Mouse (Mus musculus): ENCODE measurements around the gene Ypel3.

The Ypel3 gene

DNA sequence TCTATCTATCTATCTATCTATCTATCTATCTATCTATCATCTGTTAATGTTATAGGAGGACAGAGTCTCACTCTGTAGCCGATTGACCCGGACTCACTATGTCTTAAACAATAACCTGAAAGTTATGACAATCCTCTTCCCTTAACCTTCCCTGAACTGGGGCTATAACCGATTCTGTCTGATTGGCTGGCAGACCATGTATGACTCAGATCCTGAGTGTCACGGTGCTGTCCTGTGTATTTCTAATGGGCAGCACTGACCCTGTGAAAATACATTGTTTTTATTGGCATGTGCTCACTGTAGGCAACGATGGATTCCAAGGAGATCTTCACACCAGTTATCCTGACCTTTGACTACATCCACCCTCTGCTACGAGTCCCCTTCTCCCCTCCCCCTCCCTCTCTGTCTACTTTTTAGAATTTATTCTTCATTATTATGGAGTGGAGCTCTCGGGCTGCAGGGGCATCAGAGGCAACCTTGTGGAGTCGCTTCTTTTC is 39.0 kb downstream of the Ypel3 start:
- DNase-seq (ENCODE audit: low read depth), result no peak

DNA sequence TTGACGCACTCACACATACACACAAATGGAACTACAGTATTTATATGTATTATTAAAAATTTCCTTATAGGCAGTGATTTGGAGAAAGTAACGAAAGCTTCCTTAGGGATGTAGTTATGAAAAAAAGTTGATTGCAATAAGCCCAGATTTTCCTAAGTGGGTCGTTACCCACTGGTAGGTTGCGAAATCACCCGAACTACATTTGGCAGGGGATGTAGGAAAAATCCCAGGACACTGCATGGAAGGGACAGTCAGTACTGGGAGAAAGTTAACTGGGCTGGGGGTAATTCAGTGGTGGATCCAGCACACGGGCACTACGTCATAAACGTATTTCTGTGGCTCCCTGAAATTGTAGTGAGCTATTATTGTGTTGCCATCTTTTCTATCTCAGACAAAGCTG is 39.7 kb downstream of the Ypel3 start:
- DNase-seq (ENCODE audit: low read depth), result no peak

DNA sequence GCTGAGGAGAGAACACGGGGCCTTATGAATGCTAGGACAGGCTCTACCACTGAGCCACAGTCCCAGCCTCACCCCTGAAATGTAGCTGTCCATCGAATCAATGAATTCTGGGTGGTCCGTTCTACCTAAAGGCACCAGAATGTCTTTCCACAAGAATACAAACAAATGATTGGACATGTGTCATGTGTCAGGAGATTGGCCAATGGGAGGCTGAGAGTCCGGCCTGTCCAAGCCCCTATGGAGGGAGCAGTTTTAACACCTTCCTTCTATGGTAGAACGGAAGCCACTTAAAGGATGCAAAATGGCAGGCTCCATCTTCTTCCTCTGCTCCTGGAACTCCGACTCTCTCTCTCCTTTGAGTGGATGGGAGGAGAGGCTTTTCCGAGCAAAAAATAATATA is 40.8 kb downstream of the Ypel3 start:
- no peak for DNase-seq (ENCODE audit: low read depth)

DNA sequence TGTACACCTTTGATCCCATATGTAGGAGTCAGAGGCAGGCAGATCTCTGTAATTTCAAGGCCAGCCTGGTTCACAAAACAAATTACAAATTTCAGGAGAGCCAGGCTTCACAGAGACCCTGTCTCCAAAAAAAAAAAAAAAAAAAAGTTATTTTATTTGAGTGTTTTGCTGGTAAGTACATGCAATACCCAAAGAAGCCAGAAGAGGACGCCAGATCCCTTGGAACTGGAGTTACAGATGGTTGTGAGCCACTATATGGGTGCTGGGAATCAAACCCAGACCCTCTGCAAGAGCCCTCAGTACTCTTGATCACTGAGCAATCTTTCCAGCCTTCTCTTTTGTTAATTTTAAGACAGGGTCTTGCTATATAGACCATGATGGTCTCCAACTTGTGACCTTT is 42.1 kb downstream of the Ypel3 start:
- no peak for DNase-seq (ENCODE audit: low read depth)

DNA sequence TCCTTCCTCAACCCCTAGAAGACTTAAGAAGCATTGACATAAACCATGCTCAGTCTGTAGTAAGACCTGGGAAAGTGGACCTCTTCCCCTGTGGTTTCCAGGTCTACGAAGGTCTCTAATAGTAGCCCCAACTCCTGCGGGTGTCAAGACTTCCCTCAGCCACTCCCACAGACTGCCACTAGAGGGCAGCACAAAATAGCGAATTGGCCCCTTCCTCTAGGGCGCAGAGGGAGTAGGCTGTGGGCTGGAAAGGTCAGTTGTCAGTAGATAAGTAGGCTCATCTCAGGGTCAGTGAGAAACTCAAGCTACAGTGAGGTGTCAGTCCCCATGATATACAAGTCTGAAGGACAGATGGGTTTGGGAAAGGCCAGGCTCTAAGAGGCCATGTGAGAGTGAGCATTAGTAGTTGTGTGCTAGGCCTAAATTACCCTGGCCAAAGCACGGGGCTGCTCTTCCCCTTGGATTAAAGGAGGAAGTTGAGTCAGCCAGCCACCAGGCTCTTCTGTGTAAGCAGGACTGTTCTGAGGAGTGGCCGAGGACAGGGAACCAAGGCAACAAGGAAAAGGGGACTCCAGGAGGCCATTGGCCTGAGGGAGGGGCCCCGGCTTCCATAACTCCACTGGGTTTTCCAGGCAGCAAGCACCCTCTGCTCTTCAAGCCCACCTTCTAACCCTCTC is 45.2 kb downstream of the Ypel3 start:
- peak; percentile 89 for DNase-seq (ENCODE audit: low read depth)

DNA sequence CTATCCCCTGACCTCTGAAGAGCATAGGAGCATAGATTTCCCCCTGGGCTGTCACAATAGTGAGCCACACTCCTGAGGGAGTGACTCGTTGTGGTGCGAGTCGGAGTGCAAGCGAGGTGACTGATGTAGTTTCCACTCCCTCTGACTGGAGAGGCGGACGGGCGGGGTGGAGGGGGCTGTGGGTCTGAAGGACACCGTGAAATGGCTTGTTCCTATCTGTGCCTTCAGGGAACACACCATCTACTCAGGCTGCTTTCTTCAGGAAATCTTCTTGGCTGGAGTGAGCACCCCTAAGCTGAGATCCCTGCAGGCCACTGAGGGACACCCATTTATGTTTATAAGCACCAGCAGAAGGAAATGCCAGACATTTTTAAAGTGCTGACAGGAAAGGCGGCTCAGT is 46.0 kb downstream of the Ypel3 start:
- no peak for DNase-seq (ENCODE audit: low read depth)

DNA sequence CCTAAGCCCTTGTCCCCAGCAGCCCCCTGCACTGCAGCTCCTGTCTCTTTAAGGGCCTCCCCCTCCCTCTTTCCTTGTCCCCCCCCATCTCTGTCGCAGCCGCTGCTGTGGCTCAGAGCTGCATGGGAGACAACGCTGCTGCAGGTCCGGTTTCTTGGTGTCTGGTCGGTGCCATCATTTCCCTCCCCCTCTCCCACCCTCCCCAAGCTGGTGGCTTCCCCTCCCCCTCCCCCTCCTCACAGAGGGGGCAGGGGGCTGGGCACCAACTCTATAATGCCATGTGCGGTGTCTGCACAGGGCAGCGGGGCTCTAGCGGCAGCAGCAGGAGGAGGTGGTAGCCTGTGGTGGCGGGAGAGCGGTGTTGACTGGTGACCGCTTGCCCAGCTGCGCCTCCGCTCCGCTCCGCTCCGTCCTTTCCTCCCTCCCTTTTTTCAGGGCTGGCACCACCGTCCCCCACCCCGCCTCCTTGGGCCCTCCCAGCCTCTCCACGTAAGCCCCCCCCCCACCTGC is 46.5 kb downstream of the Ypel3 start:
- no peak for DNase-seq (ENCODE audit: low read depth)

DNA sequence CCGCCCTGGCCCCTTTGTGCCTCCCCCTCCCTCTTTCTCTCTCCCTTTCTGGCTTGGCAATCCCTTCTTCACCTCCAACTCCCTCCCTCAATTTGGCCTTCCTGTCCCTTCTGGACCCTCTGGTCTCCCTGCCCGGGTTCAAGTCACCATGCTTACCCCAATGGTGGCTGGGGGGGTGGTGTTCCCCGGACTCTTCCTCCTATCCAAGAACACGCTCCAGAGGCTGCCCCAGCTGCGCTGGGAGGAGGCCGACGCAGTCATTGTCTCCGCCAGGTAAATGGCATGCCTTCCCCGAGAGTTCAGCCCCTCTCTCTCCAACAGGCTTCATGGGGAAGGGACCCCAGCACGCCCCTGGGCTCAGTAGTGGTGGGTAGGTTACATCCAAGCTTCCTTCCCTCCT is 47.2 kb downstream of the Ypel3 start:
- no peak for DNase-seq (ENCODE audit: low read depth)

DNA sequence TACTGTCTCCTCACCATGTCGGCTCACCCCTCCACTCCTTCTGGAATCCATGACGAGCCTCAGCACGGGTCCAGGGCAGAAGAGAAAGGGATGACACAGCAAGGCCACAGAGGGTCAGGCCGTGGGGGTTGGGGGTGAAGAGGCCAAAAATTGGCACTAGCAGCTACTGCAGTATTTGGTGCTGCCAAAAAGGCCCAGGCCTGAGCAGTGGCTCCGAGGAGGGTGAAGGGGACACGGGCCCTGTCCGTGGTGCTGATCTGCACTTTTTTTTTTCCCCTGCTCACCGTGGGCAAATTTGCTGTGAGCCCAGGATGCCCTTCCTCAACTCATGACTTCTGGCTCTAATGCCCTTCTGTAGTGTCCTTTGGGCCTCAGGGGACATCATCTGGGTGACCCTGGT is 48.6 kb downstream of the Ypel3 start:
- DNase-seq (ENCODE audit: low read depth), result no peak

DNA sequence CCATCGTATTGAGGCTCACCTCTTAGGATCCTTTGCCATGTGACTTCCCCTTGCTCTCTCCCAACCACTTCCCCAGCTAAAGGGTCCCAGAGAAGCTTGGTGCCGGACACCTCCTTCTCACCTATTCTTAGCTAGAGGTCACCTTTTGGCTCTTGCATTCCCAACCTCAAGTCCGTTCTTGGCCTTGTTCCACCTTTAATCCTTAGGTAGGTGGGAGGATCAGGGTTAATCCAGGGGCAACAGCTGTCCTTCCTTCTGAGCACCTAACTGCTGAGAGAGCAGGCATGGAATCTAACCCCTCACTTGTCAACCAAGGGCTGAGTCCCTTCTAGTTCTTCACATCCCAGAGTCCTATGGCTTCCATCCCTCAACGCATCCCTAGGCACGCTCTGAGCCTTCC is 49.2 kb downstream of the Ypel3 start:
- no peak for DNase-seq (ENCODE audit: low read depth)
